Mouse (Mus musculus) gastrocnemius, postnatal 36 days (tissue): ENCODE results near the gene Eid3. TPM values are rescaled to one million over a fixed set of nuclear protein-coding genes. Genes with fewer than 3 reads are reported as not detected.

Experiments
- DNase-seq, 2 experiments: peaks; one replicate each; pipeline ENCODE4 v3.0.0; 2022
- intact Hi-C: fragments of 180-260 bp; cut with DNase I; formaldehyde crosslinking; loops from one replicate; pipeline ENCODE4 v1.15.1; 2025
- total RNA-seq, 2 experiments: library from RNA; stranded (reverse); gene quantifications; 2 replicates each; pipeline ENCODE4 v1.2.3; 2021

Gene Eid3
- total RNA-seq, 2 experiments from 2014 or later: 0.84 to 1.3 TPM

DNA sequence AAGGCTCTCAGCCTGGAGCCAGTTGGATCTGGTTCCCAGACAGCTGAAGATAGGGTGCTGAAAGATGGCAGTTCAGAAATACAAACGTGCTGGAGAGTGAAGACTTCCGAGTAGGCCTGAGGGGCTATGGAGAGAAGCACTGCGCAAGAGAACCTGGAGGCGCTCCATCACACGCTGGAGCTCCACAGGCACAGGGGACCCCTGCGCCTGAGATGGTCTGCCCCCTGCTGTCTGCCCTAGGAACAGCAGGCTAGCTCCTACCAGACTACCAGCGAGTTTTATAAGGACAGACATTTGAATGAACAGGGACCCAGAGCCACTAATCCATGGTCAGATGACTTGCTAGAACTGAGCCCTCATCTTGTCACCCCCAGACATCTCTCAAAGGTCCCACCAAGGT, 35.0 kb downstream of the Eid3 start:
- peak; percentile 76 to 86 for DNase-seq
- intact Hi-C loops: loop anchor here (1.0 to 2.0 kb wide), 3 partner anchors 87 to 235 kb away; no protein-coding TSS in a partner anchor

- DNase-seq: no peak
- intact Hi-C loops: loop anchor here (2.0 kb wide), 1 partner anchor 274 kb away; no protein-coding TSS in a partner anchor
These were observed 42.1 kb downstream of the Eid3 start for GRCm38 (mm10) chr10:82908526-82908925.

DNA sequence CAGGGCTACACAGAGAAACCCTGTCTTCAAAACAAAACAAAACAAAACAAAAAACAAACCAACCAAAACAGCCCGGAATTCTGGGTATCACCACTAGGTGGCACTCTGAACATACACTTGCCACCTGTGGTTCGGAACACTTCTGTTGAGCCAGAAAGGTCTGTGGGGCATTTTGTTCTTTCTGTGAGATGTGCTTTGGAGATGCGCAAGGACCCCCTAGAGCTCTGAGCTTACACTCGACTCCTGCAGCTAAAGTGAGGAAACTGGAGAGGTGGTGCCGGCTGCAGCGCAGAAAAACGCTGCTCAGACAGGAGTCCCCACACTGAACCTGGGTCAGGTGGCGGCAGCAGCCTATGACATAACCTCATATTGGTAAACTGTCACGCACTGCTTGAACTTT, 43.0 kb downstream of the Eid3 start:
- intact Hi-C loops: loop anchor here (2.0 kb wide), 1 partner anchor 273 kb away; no protein-coding TSS in a partner anchor
- DNase-seq: peak in 1 of 2 experiments; percentile 40

- intact Hi-C loops: loop anchor here (5.0 kb wide), 3 partner anchors 192 to 442 kb away; no protein-coding TSS in a partner anchor
- no peak for DNase-seq
These were observed 43.8 kb downstream of the Eid3 start for GRCm38 (mm10) chr10:82910198-82910597.

GRCm38 (mm10) chr10:82913238-82913637, 46.8 kb downstream of the Eid3 start:
- intact Hi-C loops: loop anchor here (5.0 kb wide), 3 partner anchors 189 to 439 kb away; no protein-coding TSS in a partner anchor
- no peak for DNase-seq

- no peak for DNase-seq
- intact Hi-C loops: loop anchor here (5.0 kb wide), 3 partner anchors 189 to 439 kb away; no protein-coding TSS in a partner anchor
These were observed 47.3 kb downstream of the Eid3 start for GRCm38 (mm10) chr10:82913772-82914171.

Other genes starting within 250 kb of the Eid3 start
- gene 1190007I07Rik, start 243.4 kb upstream of the Eid3 start, total RNA-seq: 10 to 100 TPM; 28.6 to 32.7 TPM
- gene Tdg, start 236.8 kb upstream of the Eid3 start, total RNA-seq: 10 to 100 TPM; 15.3 to 15.5 TPM
- gene Glt8d2, start 176.0 kb upstream of the Eid3 start, total RNA-seq: 1 to 10 TPM; 1.7 to 2.8 TPM
- 10 to 100 TPM; 23.8 to 24.6 TPM for gene Hcfc2, start 170.5 kb upstream of the Eid3 start, total RNA-seq
- 10 to 100 TPM; 31.7 to 38.2 TPM for gene Nfyb, start 102.5 kb upstream of the Eid3 start, total RNA-seq
- gene Txnrd1, start 32.7 kb upstream of the Eid3 start, total RNA-seq: 10 to 100 TPM; 44.4 to 46.8 TPM
- 1 to 10 TPM in 1 of 2 experiments, under 1 TPM in 1; 0.77 to 1.2 TPM for gene Chst11, start 118.9 kb downstream of the Eid3 start, total RNA-seq